Mouse (Mus musculus) embryonic facial prominence, embryonic 15.5 days (tissue): ENCODE data around the gene Tspo. TPM values are rescaled to one million over a fixed set of nuclear protein-coding genes. Genes with fewer than 3 reads are reported as not detected.

ENCODE experiments used
- ATAC-seq: fragments of 200-750 bp; cut with Nextera tagmentation; 2 replicates; pipeline ENCODE4 v1.8.0; 2017; ENCODE audit warnings: low read depth, moderate TSS enrichment; ENCODE audit not compliant: insufficient number of reproducible peaks, low FRiP score, low TSS enrichment
- H3K27ac ChIP-seq: fragments of 300-500 bp; sonication (generic); replicated peaks from 2 replicates; pipeline ENCODE4 v1.5.1; 2015; ENCODE audit warnings: mild to moderate bottlenecking, inconsistent platforms
- H3K27me3 ChIP-seq: fragments of 300-500 bp; sonication (generic); 2 replicates; pipeline ENCODE4 v1.6.1; 2015; ENCODE audit warnings: inconsistent platforms
- H3K36me3 ChIP-seq: fragments of 300-500 bp; sonication (generic); 2 replicates; pipeline ENCODE4 v1.6.1; 2015; ENCODE audit warnings: mild to moderate bottlenecking, inconsistent platforms
- H3K4me1 ChIP-seq: fragments of 300-500 bp; sonication (generic); 2 replicates; pipeline ENCODE4 v1.6.1; 2015; ENCODE audit warnings: inconsistent platforms
- H3K4me2 ChIP-seq: fragments of 300-500 bp; sonication (generic); replicated peaks from 2 replicates; pipeline ENCODE4 v1.6.1; 2015; ENCODE audit warnings: mild to moderate bottlenecking, inconsistent platforms
- H3K4me3 ChIP-seq: fragments of 300-500 bp; sonication (generic); replicated peaks from 2 replicates; pipeline ENCODE4 v1.5.1; 2015; ENCODE audit warnings: mild to moderate bottlenecking, inconsistent platforms
- H3K9ac ChIP-seq: fragments of 300-500 bp; sonication (generic); 2 replicates; pipeline ENCODE4 v1.6.1; 2015; ENCODE audit warnings: inconsistent platforms
- H3K9me3 ChIP-seq: fragments of 300-500 bp; sonication (generic); replicated peaks from 2 replicates; pipeline ENCODE4 v1.6.1; 2016; ENCODE audit warnings: inconsistent platforms
- WGBS: fragments of 180-500 bp; shearing (Covaris S2); methylation state at CpG from one replicate; pipeline ENCODE4 v1.1.7; 2015; 5-methylcytosine and 5-hydroxymethylcytosine counted together
- polyA plus RNA-seq: library from polyadenylated mRNA; unstranded; fragments of >200 nt; fragmentation: Nextera tagmentation; extraction: Ambion mirVana; gene quantifications from 2 replicates; pipeline ENCODE4 v1.2.1, GENCODE M21; 2015

Tspo gene
- polyA plus RNA-seq, 1 experiment from 2014 or later, result 66.7 TPM

DNA sequence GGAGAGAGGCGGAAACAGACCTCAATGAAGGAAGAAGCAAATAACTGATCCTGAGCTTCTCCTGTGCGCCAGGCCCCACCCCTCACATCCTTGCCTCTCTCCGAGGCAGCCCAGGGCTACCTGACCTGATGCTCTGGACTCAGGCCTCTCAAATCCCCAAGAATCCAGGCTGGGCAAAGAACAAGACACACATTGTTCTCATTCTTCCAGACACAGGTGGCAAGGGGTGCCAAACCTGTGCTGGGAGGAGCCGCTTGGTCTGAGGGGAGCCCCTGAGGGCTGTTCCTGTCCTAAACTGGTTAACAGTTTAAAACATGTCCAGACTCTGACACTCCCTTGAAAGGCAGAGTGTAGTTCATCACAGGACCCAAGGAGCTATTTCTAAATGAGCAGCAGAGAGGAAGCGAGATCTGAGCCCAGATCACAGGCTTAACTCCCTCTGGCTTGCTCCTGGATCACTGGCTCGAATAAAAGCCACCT is 21.4 kb downstream of the Tspo start:
- WGBS, result 63% methylated on average over 6 of the region's 6 CpGs
- H3K9ac ChIP-seq, result no peak overlapping the region
- no peak for ATAC-seq

DNA sequence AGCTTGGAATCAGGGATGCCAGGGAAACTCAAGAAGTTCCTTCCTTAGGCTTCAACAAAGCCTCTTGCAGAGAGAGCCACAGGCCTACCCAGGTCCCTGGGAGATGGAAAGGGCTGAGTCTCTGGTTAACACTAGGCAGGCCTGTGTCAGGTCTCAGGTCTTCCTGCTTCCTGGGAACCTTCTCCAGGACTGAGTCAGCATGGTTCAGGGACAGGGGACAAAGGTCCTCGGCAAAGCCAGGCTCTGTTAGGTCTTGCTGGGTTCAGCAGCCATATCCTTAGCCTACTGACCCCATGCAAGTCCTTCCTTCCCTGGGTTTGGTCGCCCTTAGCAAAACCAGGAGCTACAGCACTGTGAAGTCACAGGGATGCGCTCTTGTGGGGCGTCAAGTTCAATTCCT is 27.4 kb downstream of the Tspo start:
- peaks cover 20% of the 10 kb centered on the region for H3K36me3 ChIP-seq
- H3K4me3 ChIP-seq, result no peak overlapping the region
- no peak overlapping the region for H3K27ac ChIP-seq
- H3K9ac ChIP-seq, result no peak overlapping the region
- peaks cover 16% of the 10 kb centered on the region for H3K4me1 ChIP-seq
- H3K27me3 ChIP-seq, result no peaks in the 10 kb centered on the region
- ATAC-seq, result no peak
- no peaks in the 10 kb centered on the region for H3K9me3 ChIP-seq
- no peak overlapping the region for H3K4me2 ChIP-seq
- WGBS, result 92% methylated on average over 4 of the region's 4 CpGs

More for the DNA sequence above, 21.4 kb downstream of the Tspo start:
- Histone ChIP-seq H3K4me1 (peaks cover 16% of the 10 kb centered on the region; the same call in 1 of the 2 replicates), H3K9me3 (no peaks in the 10 kb centered on the region), H3K27ac (no peak overlapping the region), H3K4me2 (no peak overlapping the region), H3K4me3 (no peak overlapping the region), H3K36me3 (peaks cover 67% of the 10 kb centered on the region), H3K27me3 (no peaks in the 10 kb centered on the region)

DNA sequence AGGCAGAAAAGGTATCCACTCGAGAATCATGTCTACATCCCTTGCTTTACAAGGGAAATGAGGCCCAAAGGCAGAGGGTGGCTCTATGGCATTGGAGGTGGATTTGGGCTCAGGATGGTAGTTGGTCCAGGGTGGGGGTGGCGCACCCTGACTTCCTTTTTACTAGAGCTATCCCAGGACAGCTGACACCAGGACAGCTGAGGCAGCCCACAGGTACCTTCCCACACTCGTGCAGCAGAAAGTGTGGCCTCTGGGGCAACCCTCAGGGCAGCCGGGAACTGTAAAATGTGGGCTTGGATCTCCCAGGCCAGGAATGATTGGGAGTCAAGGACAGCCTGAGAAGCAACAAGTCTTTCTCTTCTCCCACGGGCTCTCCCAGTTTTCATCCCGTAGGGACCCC is 28.4 kb downstream of the Tspo start:
- no peak overlapping the region for H3K27ac ChIP-seq
- 79% methylated on average over 6 of the region's 6 CpGs for WGBS
- H3K4me1 ChIP-seq, result peaks cover 16% of the 10 kb centered on the region
- H3K9ac ChIP-seq, result no peak overlapping the region
- peaks cover 10% of the 10 kb centered on the region for H3K36me3 ChIP-seq
- no peak for ATAC-seq
- H3K9me3 ChIP-seq, result no peaks in the 10 kb centered on the region
- H3K4me2 ChIP-seq, result no peak overlapping the region
- no peak overlapping the region for H3K4me3 ChIP-seq
- no peaks in the 10 kb centered on the region for H3K27me3 ChIP-seq

DNA sequence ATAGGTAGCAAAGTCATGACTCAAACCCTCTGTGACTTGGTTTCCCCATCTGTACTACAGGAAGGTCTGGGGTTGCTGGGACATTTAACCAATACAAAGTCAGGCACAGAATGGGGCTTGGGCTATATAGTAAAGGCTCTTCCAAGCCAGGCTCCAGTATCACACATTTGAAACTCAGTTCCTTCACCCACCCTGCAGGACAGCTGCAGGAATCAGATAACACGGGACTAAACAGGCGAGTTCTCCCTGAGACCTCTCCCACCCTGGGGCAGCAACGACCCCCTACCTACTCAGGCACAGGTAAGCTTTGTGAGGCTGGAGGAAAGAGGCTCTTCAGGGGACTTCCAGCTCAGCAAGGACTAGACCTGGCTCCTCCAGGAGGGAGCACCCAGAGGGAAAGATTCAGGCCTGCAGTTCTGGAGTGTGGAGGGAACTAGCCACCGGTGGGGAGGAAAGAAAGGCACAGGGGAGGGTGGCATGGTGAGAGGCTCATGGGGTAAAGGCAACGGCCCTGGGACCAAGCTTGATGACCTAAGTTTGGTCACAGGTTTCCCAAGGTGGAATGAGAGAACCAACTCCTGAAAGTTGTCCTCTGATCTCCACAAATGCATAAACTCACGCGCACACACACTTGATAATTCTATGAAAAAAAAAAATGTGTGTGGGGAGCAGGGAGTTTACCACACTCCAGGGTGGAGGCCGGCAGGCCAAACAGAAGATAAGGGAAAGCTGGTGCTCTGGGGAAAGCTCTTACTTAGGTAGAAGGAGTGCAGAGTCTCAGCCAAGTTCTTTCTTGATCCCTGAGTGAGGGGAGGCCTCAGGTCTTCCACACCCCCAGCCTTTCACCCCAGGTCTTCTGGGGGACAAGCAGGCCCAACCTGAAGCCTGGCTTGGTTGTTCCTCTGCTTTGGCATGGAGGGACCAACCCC is 29.1 kb downstream of the Tspo start:
- H3K27ac ChIP-seq, result no peak overlapping the region
- H3K9ac ChIP-seq, result no peak overlapping the region
- H3K4me2 ChIP-seq, result no peak overlapping the region
- H3K9me3 ChIP-seq, result no peaks in the 10 kb centered on the region
- 67% methylated on average over 8 of the region's 8 CpGs for WGBS
- ATAC-seq, result no peak
- H3K4me1 ChIP-seq, result peaks cover 16% of the 10 kb centered on the region
- H3K27me3 ChIP-seq, result no peaks in the 10 kb centered on the region
- peaks cover 3% of the 10 kb centered on the region; the same call in 1 of the 2 replicates for H3K36me3 ChIP-seq
- no peak overlapping the region for H3K4me3 ChIP-seq

DNA sequence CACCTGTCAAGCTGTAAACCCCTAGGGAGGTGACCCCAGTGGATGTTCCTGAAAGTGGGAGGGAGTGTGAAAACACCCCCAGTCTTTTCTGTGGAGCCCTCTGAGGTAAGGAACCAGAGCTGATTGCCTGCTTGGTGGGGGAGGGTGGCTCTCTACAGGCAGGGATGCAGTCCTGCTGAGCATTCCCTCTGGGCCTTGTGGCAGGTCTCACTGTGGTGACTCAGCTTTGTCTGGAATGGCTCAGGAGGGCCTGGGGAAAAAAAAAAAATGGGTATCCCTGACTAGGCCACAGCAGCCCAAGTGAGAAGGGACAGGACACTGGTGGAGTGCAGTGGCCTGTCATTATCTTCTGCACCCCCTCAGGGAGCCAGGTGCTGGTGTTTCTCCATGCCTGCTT is 29.8 kb downstream of the Tspo start:
- Histone ChIP-seq H3K4me3 (peak overlapping the region; percentile 86), H3K27ac (no peak overlapping the region), H3K4me1 (peaks cover 16% of the 10 kb centered on the region), H3K9me3 (no peaks in the 10 kb centered on the region), H3K4me2 (peak overlapping the region; percentile 60; the same call in 1 of the 2 replicates), H3K36me3 (0 out of 2 replicates have a peak, but pooled peaks cover 2% of the 10 kb centered on the region), H3K9ac (no peak overlapping the region), H3K27me3 (no peaks in the 10 kb centered on the region)
- ATAC-seq, result no peak

DNA sequence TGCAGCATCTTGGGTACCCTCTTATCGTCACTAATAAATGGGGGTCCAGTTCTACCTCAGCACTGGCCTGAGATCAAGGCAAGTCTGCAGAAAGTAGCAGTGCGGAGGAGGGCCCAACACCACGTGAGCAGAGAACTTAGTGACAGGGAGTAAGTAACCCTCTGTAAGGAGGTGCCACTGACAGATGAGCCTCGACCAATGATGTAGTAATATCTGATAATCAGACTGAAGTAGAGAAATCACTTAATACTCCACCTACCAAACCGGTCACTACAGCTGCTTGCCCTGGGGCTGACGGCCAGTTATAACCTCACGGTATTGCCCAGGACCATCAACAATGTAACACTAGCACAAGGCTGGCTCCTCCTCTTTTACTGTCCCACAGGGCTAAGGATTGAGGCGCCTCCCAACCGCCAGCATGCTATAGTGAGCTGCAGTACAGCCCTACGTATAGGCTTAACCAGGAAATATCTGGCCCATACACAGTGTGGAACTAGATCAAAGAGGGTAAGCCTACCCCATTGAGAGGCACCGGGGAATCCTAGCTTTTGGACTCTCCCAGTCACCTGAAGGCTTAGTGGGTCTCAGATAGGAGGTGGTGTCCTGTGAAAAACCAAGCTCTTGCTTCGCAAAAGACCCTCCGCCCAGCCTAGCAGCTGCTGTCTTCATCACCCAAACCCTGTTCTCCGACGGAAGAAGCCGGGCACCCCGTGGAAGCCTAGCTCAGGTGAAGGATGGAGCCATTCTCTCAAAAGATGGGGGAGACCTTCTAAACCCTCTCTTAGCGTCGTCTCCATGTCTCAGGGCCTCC is 30.5 kb downstream of the Tspo start:
- Histone ChIP-seq H3K36me3 (0 out of 2 replicates have a peak, but pooled peaks cover 2% of the 10 kb centered on the region), H3K27ac (no peak overlapping the region; the same call in 1 of the 2 replicates), H3K4me2 (peak overlapping the region; percentile 60), H3K4me1 (peaks cover 16% of the 10 kb centered on the region), H3K9me3 (no peaks in the 10 kb centered on the region), H3K27me3 (no peaks in the 10 kb centered on the region), H3K9ac (peak overlapping the region; percentile 85), H3K4me3 (peak overlapping the region; percentile 86)
- ATAC-seq, result peak; percentile 39
- 8% methylated on average over 19 of the region's 19 CpGs for WGBS

DNA sequence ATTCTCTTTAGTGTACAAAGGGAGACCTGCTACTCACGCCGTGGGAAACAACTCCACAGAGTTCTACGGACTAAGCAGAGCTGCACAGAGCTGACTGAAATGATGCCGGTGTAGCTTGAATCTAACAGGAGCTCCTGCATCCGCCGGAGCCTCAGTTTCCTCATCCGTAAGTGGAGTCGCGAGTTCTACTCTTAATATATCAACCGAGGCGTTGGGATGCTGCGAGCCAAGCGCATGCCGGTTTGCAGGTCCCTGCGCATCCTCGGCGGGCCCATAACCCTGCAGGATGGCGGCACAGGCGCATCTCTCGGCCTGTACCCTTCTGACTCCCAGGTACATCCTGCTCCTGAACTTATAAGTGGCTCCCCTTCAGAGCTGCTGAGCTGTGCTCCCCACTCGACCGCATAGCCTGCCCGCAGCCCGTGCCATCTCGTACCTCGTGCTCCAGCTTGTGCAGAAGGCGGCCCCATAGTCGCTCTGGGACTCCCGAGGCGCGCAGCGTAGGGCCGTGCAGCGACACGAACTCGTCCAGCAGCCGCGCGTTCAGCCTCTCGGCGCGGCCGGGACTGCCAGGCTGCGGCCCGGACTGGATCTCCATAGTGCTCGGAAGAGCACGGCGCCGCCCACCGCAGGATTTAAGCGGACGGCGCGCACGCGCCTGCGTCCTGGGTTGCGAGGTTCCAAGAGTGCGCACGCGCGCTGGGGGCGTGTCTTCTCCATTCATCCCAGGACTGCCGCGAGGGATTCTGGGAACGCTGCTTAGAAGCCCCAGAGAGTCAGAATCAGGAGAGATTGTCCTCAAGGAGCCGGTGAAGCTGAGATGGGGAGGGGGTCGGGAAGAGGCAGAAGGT is 31.3 kb downstream of the Tspo start, which contains the start of gene Ttll12:
TSS of gene Ttll12 (minus strand) at position 645 of the 851 bp plus-strand sequence.
- H3K27ac ChIP-seq, result peak within 1 kb of the TSS; percentile 77
- H3K27me3 ChIP-seq, result no peaks in the 10 kb centered on the region
- peak; percentile 88 for ATAC-seq
- H3K4me1 ChIP-seq, result peaks cover 16% of the 10 kb centered on the region
- under 1% methylated on average over 68 of the region's 68 CpGs for WGBS
- H3K4me3 ChIP-seq, result peak within 1 kb of the TSS; percentile 86
- H3K36me3 ChIP-seq, result 0 out of 2 replicates have a peak, but pooled peaks cover 2% of the 10 kb centered on the region
- peak within 1 kb of the TSS; percentile 60 for H3K4me2 ChIP-seq
- no peaks in the 10 kb centered on the region for H3K9me3 ChIP-seq
- H3K9ac ChIP-seq, result peak within 1 kb of the TSS; percentile 85

DNA sequence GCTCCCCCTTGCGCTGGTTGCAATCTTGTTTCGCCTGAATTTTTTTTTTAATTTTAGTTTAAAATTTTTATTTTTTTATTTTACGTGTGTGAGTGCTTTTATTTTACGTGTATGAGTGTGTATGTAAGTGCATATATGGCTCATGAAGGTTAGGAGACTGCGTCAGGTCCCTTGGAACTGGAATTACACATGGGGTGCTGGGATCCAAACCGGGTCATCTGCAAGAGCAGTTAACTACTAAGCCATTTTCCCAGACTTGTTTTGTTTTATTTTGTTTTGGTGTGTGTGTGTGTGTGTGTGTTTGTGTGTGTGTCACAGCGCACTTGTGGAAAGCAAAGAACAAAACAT is 31.9 kb downstream of the Tspo start:
- H3K27me3 ChIP-seq, result no peaks in the 10 kb centered on the region
- H3K36me3 ChIP-seq, result 0 out of 2 replicates have a peak, but pooled peaks cover 2% of the 10 kb centered on the region
- H3K9ac ChIP-seq, result peak overlapping the region; percentile 49; the same call in 1 of the 2 replicates
- no peaks in the 10 kb centered on the region for H3K9me3 ChIP-seq
- peaks cover 16% of the 10 kb centered on the region for H3K4me1 ChIP-seq
- WGBS, result 38% methylated on average over 7 of the region's 7 CpGs
- H3K4me2 ChIP-seq, result peak overlapping the region; percentile 60
- ATAC-seq, result no peak
- 0 out of 2 replicates have a peak overlapping the region, but pooled peaks have one; percentile 23 for H3K27ac ChIP-seq
- H3K4me3 ChIP-seq, result peak overlapping the region; percentile 86

DNA sequence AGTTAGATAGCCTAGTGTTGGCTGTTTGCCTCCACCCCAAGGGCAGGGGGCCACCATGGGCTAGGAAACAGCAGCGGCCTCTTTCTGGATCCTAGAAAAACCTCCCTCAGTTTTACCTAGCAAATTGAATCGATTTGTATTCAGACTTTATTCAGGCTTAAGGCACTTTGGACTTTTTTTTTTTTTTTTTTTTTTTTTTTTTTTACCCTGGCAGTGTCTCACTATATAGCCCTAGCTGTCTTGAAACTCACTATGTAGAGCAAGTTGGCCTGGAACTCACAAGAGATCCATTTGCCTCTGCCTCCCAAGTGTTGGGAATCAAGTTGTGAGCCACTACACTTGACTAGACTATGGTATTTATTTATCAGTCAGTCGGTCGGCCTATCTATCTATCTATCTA is 33.4 kb downstream of the Tspo start:
- peaks cover 16% of the 10 kb centered on the region for H3K4me1 ChIP-seq
- no peak overlapping the region for H3K4me2 ChIP-seq
- ATAC-seq, result no peak
- no peak overlapping the region for H3K9ac ChIP-seq
- no peak overlapping the region for H3K4me3 ChIP-seq
- H3K9me3 ChIP-seq, result no peaks in the 10 kb centered on the region
- H3K27ac ChIP-seq, result no peak overlapping the region
- H3K36me3 ChIP-seq, result no peaks in the 10 kb centered on the region
- H3K27me3 ChIP-seq, result no peaks in the 10 kb centered on the region
- WGBS, result 93% methylated on average over 4 of the region's 4 CpGs

DNA sequence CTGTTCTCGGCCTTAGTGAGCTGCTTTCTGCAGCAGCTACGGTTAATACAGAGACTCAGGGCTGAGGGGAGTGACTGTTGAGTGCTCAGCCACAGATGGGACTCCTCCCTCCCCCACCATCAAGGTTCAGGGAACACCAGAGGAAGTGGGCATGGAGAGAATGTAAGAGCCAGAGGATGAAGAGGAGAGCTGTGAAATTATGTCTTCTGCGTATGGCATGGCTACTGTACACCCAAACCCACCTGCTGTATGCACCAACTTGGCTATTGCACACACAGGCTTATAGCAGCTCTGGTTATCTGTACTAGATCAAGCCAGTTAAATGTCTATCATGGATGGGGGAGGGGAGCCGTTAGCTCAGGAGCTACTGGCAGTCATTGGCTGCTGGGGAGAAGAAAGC is 37.8 kb downstream of the Tspo start:
- no peak overlapping the region for H3K9ac ChIP-seq
- no peaks in the 10 kb centered on the region for H3K36me3 ChIP-seq
- no peak overlapping the region for H3K27ac ChIP-seq
- H3K4me2 ChIP-seq, result no peak overlapping the region
- no peak overlapping the region for H3K4me3 ChIP-seq
- H3K27me3 ChIP-seq, result no peaks in the 10 kb centered on the region
- 72% methylated on average over 4 of the region's 4 CpGs for WGBS
- ATAC-seq, result no peak
- H3K4me1 ChIP-seq, result no peaks in the 10 kb centered on the region
- no peaks in the 10 kb centered on the region for H3K9me3 ChIP-seq
